Mouse (Mus musculus) forebrain, embryonic 12.5 days (tissue): ENCODE measurements around the gene Adcy4. TPM values are rescaled to one million over a fixed set of nuclear protein-coding genes. Genes with fewer than 3 reads are reported as not detected.

Source experiments
- ATAC-seq: fragments of 200-750 bp; cut with Nextera tagmentation; 2 replicates; pipeline ENCODE4 v1.8.0; 2017; ENCODE audit warnings: moderate TSS enrichment; ENCODE audit not compliant: low FRiP score
- H3K27ac ChIP-seq: fragments of 300-500 bp; sonication (generic); 2 replicates; pipeline ENCODE4 v1.5.1; 2016; ENCODE audit warnings: mild to moderate bottlenecking
- H3K27me3 ChIP-seq: fragments of 300-500 bp; sonication (generic); 2 replicates; pipeline ENCODE4 v1.6.1; 2016; ENCODE audit warnings: mild to moderate bottlenecking
- H3K36me3 ChIP-seq: fragments of 300-500 bp; sonication (generic); replicated peaks from 2 replicates; pipeline ENCODE4 v1.6.1; 2016; ENCODE audit warnings: mild to moderate bottlenecking
- H3K4me1 ChIP-seq: fragments of 300-500 bp; sonication (generic); 2 replicates; pipeline ENCODE4 v1.6.1; 2016
- H3K4me2 ChIP-seq: fragments of 300-500 bp; sonication (generic); 2 replicates; pipeline ENCODE4 v1.6.1; 2016; ENCODE audit warnings: mild to moderate bottlenecking, moderate library complexity
- H3K4me3 ChIP-seq: fragments of 300-500 bp; sonication (generic); replicated peaks from 2 replicates; pipeline ENCODE4 v1.5.1; 2016; ENCODE audit warnings: mild to moderate bottlenecking
- H3K9ac ChIP-seq: fragments of 300-500 bp; sonication (generic); 2 replicates; pipeline ENCODE4 v1.6.1; 2016; ENCODE audit warnings: mild to moderate bottlenecking
- H3K9me3 ChIP-seq: fragments of 300-500 bp; sonication (generic); 2 replicates; pipeline ENCODE4 v1.6.1; 2016
- WGBS: fragments of 180-500 bp; shearing (Covaris S2); methylation state at CpG from one replicate; pipeline ENCODE4 v1.1.7; 2016; 5-methylcytosine and 5-hydroxymethylcytosine counted together
- polyA plus RNA-seq: library from polyadenylated mRNA; unstranded; fragments of >200 nt; fragmentation: Nextera tagmentation; extraction: Ambion mirVana; gene quantifications from 2 replicates; pipeline ENCODE4 v1.2.1, GENCODE M21; 2016

Adcy4 gene
- polyA plus RNA-seq, 1 experiment from 2014 or later: 6.0 TPM

DNA sequence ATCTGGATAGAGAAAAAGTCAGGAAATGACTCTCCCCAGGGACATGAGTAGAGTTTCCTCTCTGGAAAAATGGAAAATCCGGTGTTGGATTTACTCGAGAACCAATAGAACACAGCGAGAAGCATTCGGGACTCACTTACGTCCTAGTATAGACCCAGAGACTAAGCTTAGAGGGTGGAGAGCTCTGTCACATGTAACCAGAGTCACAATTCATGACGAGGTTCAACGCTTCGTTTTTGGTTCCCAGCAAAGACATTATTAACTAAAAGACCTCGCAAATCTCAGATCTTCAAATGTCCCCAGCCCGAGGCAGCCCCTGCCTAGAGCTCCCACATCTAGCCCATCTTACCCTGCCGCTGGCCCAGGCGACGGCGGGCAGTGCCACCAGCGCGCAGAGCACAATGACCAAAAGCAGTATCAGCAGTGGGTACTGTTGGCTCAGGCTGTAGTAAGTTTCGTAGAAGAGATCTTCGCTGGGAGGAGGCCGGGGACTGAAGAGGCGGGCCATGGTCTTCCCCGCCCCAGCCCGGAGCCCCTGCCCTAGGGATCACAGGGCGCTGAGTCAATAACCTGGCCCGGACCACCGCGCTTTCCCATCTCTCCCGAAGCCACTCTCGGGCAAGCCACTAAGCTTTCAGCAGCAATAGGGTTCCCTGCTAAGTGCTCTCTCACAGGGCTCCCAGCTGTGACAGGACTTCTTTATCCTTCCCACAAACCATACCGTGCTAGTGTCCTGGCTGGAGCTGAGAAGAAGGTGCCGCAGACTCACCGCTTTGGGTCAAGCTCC, 531 bp downstream of the Adcy4 start:
- ATAC-seq: no peak
- H3K27me3 ChIP-seq: peaks cover 79% of the 10 kb centered on the region
- peak overlapping the region; percentile 17; the same call in 1 of the 2 replicates for H3K9ac ChIP-seq
- no peak overlapping the region for H3K27ac ChIP-seq
- peaks cover 16% of the 10 kb centered on the region for H3K4me1 ChIP-seq
- peak overlapping the region; percentile 45 for H3K4me2 ChIP-seq
- H3K36me3 ChIP-seq: no peaks in the 10 kb centered on the region
- peak overlapping the region; percentile 29 for H3K4me3 ChIP-seq
- no peaks in the 10 kb centered on the region for H3K9me3 ChIP-seq
- under 1% methylated on average over 31 of the region's 31 CpGs for WGBS

GRCm38 (mm10) chr14:55782361-55782960, 1.4 kb downstream of the Adcy4 start:
- Histone ChIP-seq H3K4me3 (no peak overlapping the region), H3K27me3 (peaks cover 75% of the 10 kb centered on the region)

DNA sequence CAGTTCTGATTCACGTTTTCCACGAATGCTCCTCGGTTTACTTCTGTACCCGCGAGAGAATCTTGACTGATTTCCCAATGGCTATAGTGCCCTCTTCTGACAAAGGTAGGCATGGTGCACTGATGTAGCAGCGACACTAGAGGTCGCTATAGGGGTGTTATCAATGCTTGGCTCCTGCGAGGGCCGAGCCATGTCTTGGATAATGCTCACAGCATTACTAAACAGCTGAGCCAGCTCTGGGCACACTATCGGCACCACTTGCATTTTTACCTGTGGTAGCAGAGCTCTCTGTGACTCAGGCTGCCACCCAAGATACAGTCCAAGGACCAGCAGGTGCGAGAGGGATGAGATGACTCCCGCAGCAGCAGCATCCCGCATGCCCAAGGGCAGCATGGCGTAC, 2.6 kb downstream of the Adcy4 start:
- H3K27me3 ChIP-seq: peaks cover 65% of the 10 kb centered on the region
- no peak overlapping the region for H3K9ac ChIP-seq
- peak overlapping the region; percentile 34 for H3K4me2 ChIP-seq
- no peaks in the 10 kb centered on the region for H3K9me3 ChIP-seq
- WGBS: 13% methylated on average over 14 of the region's 14 CpGs
- peak; percentile 78 for ATAC-seq
- no peak overlapping the region for H3K27ac ChIP-seq
- no peaks in the 10 kb centered on the region for H3K36me3 ChIP-seq
- H3K4me3 ChIP-seq: no peak overlapping the region
- peaks cover 12% of the 10 kb centered on the region for H3K4me1 ChIP-seq

More at GRCm38 (mm10) chr14:55782361-55782960, 1.4 kb downstream of the Adcy4 start:
- no peak overlapping the region for H3K27ac ChIP-seq
- no peaks in the 10 kb centered on the region for H3K9me3 ChIP-seq
- no peak for ATAC-seq
- peak overlapping the region; percentile 11 for H3K4me2 ChIP-seq
- 51% methylated on average over 9 of the region's 9 CpGs for WGBS
- peaks cover 12% of the 10 kb centered on the region for H3K4me1 ChIP-seq
- no peak overlapping the region for H3K9ac ChIP-seq
- no peaks in the 10 kb centered on the region for H3K36me3 ChIP-seq

DNA sequence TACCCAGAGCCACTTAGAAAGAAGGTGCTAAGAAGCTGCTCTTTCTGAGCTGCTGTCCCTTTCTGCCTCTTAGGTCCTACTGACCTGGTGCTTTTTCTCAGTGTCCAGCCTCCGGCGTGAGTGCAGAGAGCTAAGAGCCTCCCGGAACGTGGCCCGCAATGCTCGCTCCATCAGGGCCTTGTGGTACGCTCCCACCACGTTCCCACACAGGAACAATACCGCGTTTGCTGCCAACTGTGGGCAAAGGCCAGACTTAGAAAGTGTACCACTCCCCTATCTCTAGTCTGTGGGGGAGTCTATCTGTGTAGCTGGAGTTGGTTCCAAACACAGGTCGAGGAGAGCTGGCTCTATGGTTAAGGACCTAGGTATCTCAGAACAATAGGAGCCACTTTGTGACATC, 3.2 kb downstream of the Adcy4 start:
- no peak overlapping the region for H3K4me2 ChIP-seq
- peaks cover 12% of the 10 kb centered on the region for H3K4me1 ChIP-seq
- no peaks in the 10 kb centered on the region for H3K9me3 ChIP-seq
- H3K27ac ChIP-seq: no peak overlapping the region
- no peaks in the 10 kb centered on the region for H3K36me3 ChIP-seq
- ATAC-seq: no peak
- peaks cover 60% of the 10 kb centered on the region for H3K27me3 ChIP-seq
- 82% methylated on average over 11 of the region's 11 CpGs for WGBS
- H3K4me3 ChIP-seq: no peak overlapping the region
- no peak overlapping the region for H3K9ac ChIP-seq

DNA sequence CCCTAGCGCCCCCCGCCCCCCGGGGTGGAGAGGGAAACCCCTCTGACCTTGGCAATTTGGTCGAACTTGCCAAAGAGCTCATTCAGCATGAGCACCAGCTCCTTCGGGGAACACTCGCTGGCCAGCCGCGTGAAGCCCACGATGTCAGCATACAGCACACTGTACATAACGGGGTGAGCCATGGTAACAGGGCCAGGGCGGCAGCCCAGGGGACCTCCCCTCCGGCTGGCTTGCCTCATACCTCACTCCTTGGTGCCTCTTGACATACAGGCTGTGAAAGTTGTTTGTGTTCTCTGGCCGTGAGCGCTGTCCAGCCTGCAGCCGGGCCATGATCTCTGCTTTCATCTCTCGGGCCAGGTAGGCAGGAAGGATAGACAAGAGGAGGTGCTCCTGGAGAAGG, 4.2 kb downstream of the Adcy4 start:
- Histone ChIP-seq H3K36me3 (no peaks in the 10 kb centered on the region), H3K4me3 (no peak overlapping the region), H3K9ac (no peak overlapping the region), H3K4me2 (no peak overlapping the region), H3K27ac (no peak overlapping the region), H3K27me3 (peaks cover 49% of the 10 kb centered on the region), H3K4me1 (peaks cover 12% of the 10 kb centered on the region), H3K9me3 (no peaks in the 10 kb centered on the region)
- ATAC-seq: no peak
- WGBS: 66% methylated on average over 16 of the region's 16 CpGs

DNA sequence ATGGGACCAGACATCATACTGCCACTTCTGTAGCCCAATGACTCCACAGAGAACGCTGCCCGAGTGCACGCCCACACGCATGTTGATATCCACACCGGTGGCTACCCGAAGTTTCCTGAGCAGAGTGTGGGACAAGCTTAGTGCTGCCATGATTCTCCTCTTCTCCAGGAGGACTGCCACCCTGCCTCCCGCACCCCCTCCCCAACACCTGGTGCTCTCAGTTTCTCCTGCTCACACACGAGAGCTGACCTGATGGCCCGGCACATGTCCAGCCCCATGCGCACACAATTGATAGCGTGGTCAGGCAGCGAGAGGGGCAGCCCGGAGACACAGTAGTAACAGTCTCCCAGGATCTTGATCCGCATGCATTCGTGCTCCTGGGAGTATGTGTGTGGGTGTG, 5.2 kb downstream of the Adcy4 start:
- 90% methylated on average over 15 of the region's 15 CpGs for WGBS
- no peak for ATAC-seq
- Histone ChIP-seq H3K36me3 (no peaks in the 10 kb centered on the region), H3K4me2 (no peak overlapping the region), H3K27ac (no peak overlapping the region), H3K27me3 (peaks cover 44% of the 10 kb centered on the region), H3K9ac (no peak overlapping the region), H3K4me3 (no peak overlapping the region), H3K9me3 (no peaks in the 10 kb centered on the region), H3K4me1 (peaks cover 10% of the 10 kb centered on the region)

DNA sequence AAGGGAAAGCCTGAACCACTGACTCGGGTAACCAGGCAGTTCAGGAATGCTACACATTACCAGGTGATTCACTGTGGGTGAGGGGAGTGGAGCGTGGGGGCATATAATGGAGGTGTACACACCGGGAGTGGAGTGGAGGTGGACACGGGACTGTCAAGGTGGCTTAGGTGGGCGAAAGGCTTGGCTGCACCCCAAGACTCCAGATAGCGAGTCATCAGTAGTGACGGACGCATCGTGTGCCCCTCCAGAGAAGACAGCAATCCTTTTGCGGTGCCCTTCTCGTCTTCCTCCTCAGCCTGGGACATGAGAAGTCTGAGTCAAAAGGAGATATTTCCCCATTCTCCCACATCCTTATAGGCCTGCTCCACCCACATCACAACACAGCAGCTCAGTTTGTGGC, 6.1 kb downstream of the Adcy4 start:
- no peak overlapping the region for H3K4me3 ChIP-seq
- no peaks in the 10 kb centered on the region for H3K36me3 ChIP-seq
- H3K4me1 ChIP-seq: peaks cover 2% of the 10 kb centered on the region; the same call in 1 of the 2 replicates
- no peaks in the 10 kb centered on the region for H3K9me3 ChIP-seq
- no peak overlapping the region for H3K4me2 ChIP-seq
- no peak overlapping the region for H3K27ac ChIP-seq
- no peak overlapping the region for H3K9ac ChIP-seq
- ATAC-seq: no peak
- 86% methylated on average over 11 of the region's 11 CpGs for WGBS
- H3K27me3 ChIP-seq: peaks cover 42% of the 10 kb centered on the region

GRCm38 (mm10) chr14:55777176-55777575, 6.7 kb downstream of the Adcy4 start:
- WGBS: 56% methylated on average over 3 of the region's 3 CpGs
- ATAC-seq: no peak
- no peak overlapping the region for H3K9ac ChIP-seq

DNA sequence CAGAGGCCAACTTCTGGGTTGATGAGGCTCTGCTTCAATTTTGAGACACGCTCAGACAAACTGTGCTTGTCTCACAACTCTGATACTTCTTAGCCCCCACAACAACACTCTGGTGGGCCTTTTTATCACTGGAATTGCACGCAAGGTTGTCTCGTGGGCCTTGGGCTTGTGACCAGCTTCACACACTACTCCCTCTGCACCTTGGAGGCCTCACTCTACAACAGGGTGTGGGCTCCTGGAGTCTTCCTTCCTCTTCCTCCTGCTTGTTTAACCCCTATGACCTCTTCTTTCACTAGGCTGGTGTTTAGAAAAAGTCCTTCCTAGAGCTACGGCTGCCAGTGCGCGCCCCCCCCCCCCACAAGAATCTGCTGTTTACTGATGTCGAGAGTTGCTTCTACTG, 7.2 kb downstream of the Adcy4 start:
- Histone ChIP-seq H3K4me3 (no peak overlapping the region), H3K9ac (no peak overlapping the region), H3K27ac (no peak overlapping the region), H3K36me3 (no peaks in the 10 kb centered on the region), H3K9me3 (no peaks in the 10 kb centered on the region), H3K4me1 (peaks cover 2% of the 10 kb centered on the region; the same call in 1 of the 2 replicates), H3K27me3 (peaks cover 38% of the 10 kb centered on the region), H3K4me2 (no peak overlapping the region)
- no peak for ATAC-seq
- WGBS: 79% methylated on average over 7 of the region's 7 CpGs

More at GRCm38 (mm10) chr14:55777176-55777575, 6.7 kb downstream of the Adcy4 start:
- Histone ChIP-seq H3K9me3 (no peaks in the 10 kb centered on the region), H3K27me3 (peaks cover 38% of the 10 kb centered on the region), H3K4me1 (peaks cover 2% of the 10 kb centered on the region; the same call in 1 of the 2 replicates), H3K4me2 (no peak overlapping the region), H3K4me3 (no peak overlapping the region), H3K36me3 (no peaks in the 10 kb centered on the region), H3K27ac (no peak overlapping the region)

DNA sequence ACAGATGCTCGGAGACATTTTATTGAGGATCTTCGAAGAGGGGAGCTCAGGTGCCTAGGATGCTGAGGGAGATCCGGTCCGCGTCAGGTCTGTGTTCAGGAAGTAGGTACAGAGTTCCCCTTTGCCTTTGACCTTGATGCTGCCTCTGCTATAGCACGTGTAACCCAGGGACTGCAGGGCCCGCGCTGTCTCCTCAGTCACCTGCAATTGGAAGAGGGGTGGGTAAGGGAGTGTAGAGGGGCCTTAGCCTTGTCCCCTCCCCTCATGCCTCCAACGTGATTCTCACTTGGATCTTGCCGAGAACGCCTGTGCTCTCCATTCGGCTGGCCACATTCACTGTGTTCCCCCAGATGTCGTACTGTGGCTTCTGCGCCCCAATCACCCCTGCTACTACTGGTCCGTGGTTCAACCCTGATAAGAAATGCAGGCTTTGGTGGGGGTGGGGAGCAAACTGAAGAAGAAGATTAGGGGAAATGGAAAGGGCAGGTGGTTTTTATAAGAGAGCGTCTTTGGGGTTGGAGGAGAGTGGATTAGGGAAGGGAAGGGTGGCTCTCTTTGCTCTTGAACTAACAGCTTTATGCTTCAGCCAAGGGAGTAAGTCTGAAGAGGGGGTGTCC, 14.7 kb downstream of the Adcy4 start:
- peaks cover 84% of the 10 kb centered on the region for H3K27me3 ChIP-seq
- H3K4me1 ChIP-seq: peaks cover 10% of the 10 kb centered on the region
- ATAC-seq: no peak

GRCm38 (mm10) chr14:55768555-55768954, 15.3 kb downstream of the Adcy4 start:
- no peak overlapping the region for H3K4me2 ChIP-seq
- H3K4me1 ChIP-seq: peaks cover 10% of the 10 kb centered on the region
- no peak for ATAC-seq
- H3K27me3 ChIP-seq: peaks cover 83% of the 10 kb centered on the region
- H3K9ac ChIP-seq: no peak overlapping the region
- no peaks in the 10 kb centered on the region for H3K9me3 ChIP-seq
- no peak overlapping the region for H3K4me3 ChIP-seq
- H3K36me3 ChIP-seq: no peaks in the 10 kb centered on the region
- H3K27ac ChIP-seq: no peak overlapping the region
- 87% methylated on average over 6 of the region's 6 CpGs for WGBS

More for the DNA sequence above, 14.7 kb downstream of the Adcy4 start:
- WGBS: 80% methylated on average over 16 of the region's 16 CpGs
- no peak overlapping the region for H3K27ac ChIP-seq
- no peak overlapping the region for H3K4me2 ChIP-seq
- no peak overlapping the region for H3K4me3 ChIP-seq
- no peaks in the 10 kb centered on the region for H3K36me3 ChIP-seq
- no peaks in the 10 kb centered on the region for H3K9me3 ChIP-seq
- H3K9ac ChIP-seq: no peak overlapping the region

- 11% methylated on average over 52 of the region's 52 CpGs for WGBS
- Histone ChIP-seq H3K9ac (peak overlapping the region; percentile 59), H3K27me3 (peaks cover 86% of the 10 kb centered on the region), H3K36me3 (no peaks in the 10 kb centered on the region), H3K27ac (no peak overlapping the region), H3K9me3 (no peaks in the 10 kb centered on the region), H3K4me2 (peak overlapping the region; percentile 78), H3K4me3 (peak overlapping the region; percentile 42), H3K4me1 (peaks cover 10% of the 10 kb centered on the region)
- peak; percentile 75 for ATAC-seq
Measured at GRCm38 (mm10) chr14:55767519-55768414, 16.1 kb downstream of the Adcy4 start.
